Mouse (Mus musculus) gastrocnemius, postnatal 36 days (tissue): ENCODE results near the gene Ccdc171. TPM values are rescaled to one million over a fixed set of nuclear protein-coding genes. Genes with fewer than 3 reads are reported as not detected.

Experiments used
- DNase-seq, 2 experiments: peaks; one replicate each; pipeline ENCODE4 v3.0.0; 2022
- intact Hi-C: fragments of 180-260 bp; cut with DNase I; formaldehyde crosslinking; loops from one replicate; pipeline ENCODE4 v1.15.1; 2025
- total RNA-seq, 2 experiments: library from RNA; stranded (reverse); gene quantifications; 2 replicates each; pipeline ENCODE4 v1.2.3; 2021

Gene Ccdc171
- total RNA-seq, 2 experiments from 2014 or later, result 1.0 to 1.1 TPM

DNA sequence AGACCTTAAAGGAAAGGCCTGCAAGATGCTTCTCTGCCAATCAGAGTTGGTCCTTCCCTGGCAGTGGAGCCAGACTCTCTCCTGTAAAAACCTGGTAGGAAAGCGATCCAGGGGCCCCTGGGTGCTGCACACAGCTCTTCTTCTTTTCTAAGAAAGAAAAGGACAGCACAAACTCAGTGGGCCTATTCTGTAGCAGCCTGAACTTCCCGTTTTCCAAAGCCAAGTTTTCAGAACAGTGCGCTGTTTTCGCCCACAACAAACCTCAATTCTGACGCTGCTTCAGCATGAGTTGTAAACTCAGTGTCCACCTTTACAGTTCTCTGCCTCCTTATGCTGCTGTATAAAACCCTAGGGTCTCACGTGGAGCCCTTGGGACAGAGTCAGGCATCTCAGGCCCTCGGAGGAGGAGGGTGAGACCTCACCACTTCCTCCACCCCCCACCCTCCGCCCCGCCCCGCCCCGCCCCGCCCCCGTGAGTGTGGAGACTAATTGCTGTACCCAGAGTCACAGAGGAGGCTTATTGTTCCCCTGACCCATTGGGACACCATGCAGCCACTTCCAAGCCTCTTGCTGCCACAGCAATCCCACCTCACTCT lies 363.2 kb downstream of the Ccdc171 start:
- intact Hi-C loops, result no loop called here
- DNase-seq, result no peak

- DNase-seq, result no peak
- intact Hi-C loops, result loop anchor here (5.0 kb wide), 1 partner anchor 110 kb away; no protein-coding TSS in a partner anchor
Measured at GRCm38 (mm10) chr4:83902081-83902645, 376.8 kb downstream of the Ccdc171 start.

Other genes with a start within 250 kb of the Ccdc171 start
- 1 to 10 TPM; 3.3 to 5.6 TPM for gene Ttc39b, start 201.3 kb upstream of the Ccdc171 start, total RNA-seq
- 1 to 10 TPM; 9.4 to 9.9 TPM for gene Snapc3, start 107.8 kb upstream of the Ccdc171 start, total RNA-seq
- gene Psip1, start 39.1 kb upstream of the Ccdc171 start, total RNA-seq, result 10 to 100 TPM; 15.0 to 17.4 TPM